Mouse (Mus musculus) heart, postnatal 0 days (tissue): Measurements from ENCODE around the gene Stat5a.

Source experiments
- CTCF ChIP-seq: IDR thresholded peaks from 2 replicates; pipeline ENCODE4 v1.5.1; 2016; ENCODE audit warnings: antibody characterized with exemption, control low read depth, low read depth
- EP300 ChIP-seq: IDR thresholded peaks from 2 replicates; pipeline ENCODE4 v1.6.1; 2016; ENCODE audit warnings: antibody characterized with exemption, low read depth

GRCm38 (mm10) chr11:100918007-100918406 lies 58.9 kb downstream of the Stat5a start:
- no peak for TF ChIP-seq CTCF
- TF ChIP-seq EP300 = no peak
